9 mouse cellular contexts compared by ENCODE assay signal in genomic region chr9:12960337-12960736, GRCm38 (mm10).
"Had no signal": no experiment of that assay in that cellular context is flagged by ENCODE, and none has a peak within 500 bp of the region (broad histone marks: within the 10 kb centered on the region; RNA-seq: fewer than 3 reads in every experiment).

No protein-coding gene starts in this region.

- H3K9me3 ChIP-seq: kidney, embryonic 15.5 days; limb, embryonic 13.5 days; midbrain, embryonic 12.5 days had no signal

- H3K4me1 ChIP-seq: kidney, embryonic 15.5 days; limb, embryonic 13.5 days; midbrain, embryonic 12.5 days had no signal

- H3K9ac ChIP-seq: kidney, embryonic 15.5 days; limb, embryonic 13.5 days; liver, embryonic 14.5 days; midbrain, embryonic 12.5 days had no signal

- H3K4me2 ChIP-seq: kidney, embryonic 15.5 days; limb, embryonic 13.5 days; midbrain, embryonic 12.5 days had no signal

- H3K36me3 ChIP-seq: kidney, embryonic 15.5 days; limb, embryonic 13.5 days; midbrain, embryonic 12.5 days had no signal

- DNase-seq: kidney, adult 2 months; kidney, postnatal 14 days; lung, adult 18-20 months; right cerebral cortex, postnatal 25 days; thymus, postnatal 36 days had no signal

- H3K27ac ChIP-seq: kidney, embryonic 15.5 days; limb, embryonic 13.5 days; liver, embryonic 14.5 days; midbrain, embryonic 12.5 days had no signal

- H3K27me3 ChIP-seq: kidney, embryonic 15.5 days; limb, embryonic 13.5 days; midbrain, embryonic 12.5 days had no signal

- H3K4me3 ChIP-seq: kidney, embryonic 15.5 days; limb, embryonic 13.5 days; midbrain, embryonic 12.5 days had no signal
